ENCODE assay signal across 8 mouse cellular contexts in genomic region chr2:77171444-77172240, GRCm38 (mm10). TPM values are rescaled to one million over a fixed set of nuclear protein-coding genes. Genes with fewer than 3 reads are reported as not detected.
DNase-seq lines count a peak whose midpoint lies in the region; ATAC-seq and TF ChIP-seq lines count a peak whose summit lies in the region.

No protein-coding gene starts in this region.

- H3K9me3 ChIP-seq in ES-E14 (ENCODE audit: control insufficient read depth, insufficient read depth, low read depth, low read length): no peaks in the 10 kb centered on the region
- H3K9me3 ChIP-seq in heart, embryonic 11.5 days (replicated peaks; ENCODE audit: control insufficient read depth, low read length): no peaks in the 10 kb centered on the region
- no peaks in the 10 kb centered on the region for H3K9me3 ChIP-seq in kidney, embryonic 14.5 days (ENCODE audit: control insufficient read depth, low read length)
- no peaks in the 10 kb centered on the region for H3K9me3 ChIP-seq in liver, embryonic 12.5 days (replicated peaks)
- no peaks in the 10 kb centered on the region for H3K9me3 ChIP-seq in neural tube, embryonic 11.5 days (ENCODE audit: control insufficient read depth, low read length)

- no peak overlapping the region for H3K9ac ChIP-seq in ES-E14 (ENCODE audit: insufficient read depth, low read depth, low read length, poor library complexity, severe bottlenecking)
- peak overlapping the region; percentile 67 for H3K9ac ChIP-seq in heart, embryonic 11.5 days (ENCODE audit: low read depth, low read length)
- peak overlapping the region; percentile 40; the same call in 1 of the 2 replicates for H3K9ac ChIP-seq in kidney, embryonic 14.5 days (ENCODE audit: low read depth, low read length)
- H3K9ac ChIP-seq in liver, embryonic 12.5 days: no peak overlapping the region
- H3K9ac ChIP-seq in neural tube, embryonic 11.5 days (ENCODE audit: low read length): no peak overlapping the region

- H3K27ac ChIP-seq in ES-E14 (ENCODE audit: insufficient read depth, low read depth, low read length, poor library complexity, severe bottlenecking): no peak overlapping the region
- peak overlapping the region; percentile 92 for H3K27ac ChIP-seq in heart, embryonic 11.5 days (ENCODE audit: low read depth, low read length)
- H3K27ac ChIP-seq in kidney, embryonic 14.5 days (ENCODE audit: low read depth, low read length): peak overlapping the region; percentile 80
- H3K27ac ChIP-seq in liver, embryonic 12.5 days: no peak overlapping the region
- no peak overlapping the region for H3K27ac ChIP-seq in neural tube, embryonic 11.5 days (ENCODE audit: low read depth, low read length)

- no peak for DNase-seq in ES-E14 (ENCODE audit: low read depth, low spot score)
- peak; percentile 53 for DNase-seq in embryo, embryonic 11 days
- DNase-seq in neural tube, embryonic 11.5 days (ENCODE audit: low spot score): peak; percentile 42
- no peak for DNase-seq in spleen, adult 18-20 months

- H3K36me3 ChIP-seq in ES-E14 (ENCODE audit: control insufficient read depth, insufficient read depth, low read length, poor library complexity, severe bottlenecking): no peaks in the 10 kb centered on the region
- H3K36me3 ChIP-seq in heart, embryonic 11.5 days (ENCODE audit: control insufficient read depth, insufficient read depth, low read length): no peaks in the 10 kb centered on the region; the same call in 1 of the 2 replicates
- no peaks in the 10 kb centered on the region for H3K36me3 ChIP-seq in kidney, embryonic 14.5 days (ENCODE audit: control insufficient read depth, insufficient read depth, low read length)
- H3K36me3 ChIP-seq in liver, embryonic 12.5 days: no peaks in the 10 kb centered on the region
- H3K36me3 ChIP-seq in neural tube, embryonic 11.5 days (ENCODE audit: control insufficient read depth, insufficient read depth, low read length): no peaks in the 10 kb centered on the region

- in situ Hi-C loops in ES-E14 (cut with MboI; ENCODE audit: low sequenced_read_pairs in 2 of 2, unreplicated experiment in 2 of 2): no loop called here

- peak; percentile 40; the same call in 1 of the 2 replicates for ATAC-seq in heart, embryonic 11.5 days (replicated peaks; ENCODE audit: insufficient number of reproducible peaks, low FRiP score, low TSS enrichment)
- ATAC-seq in kidney, embryonic 14.5 days (ENCODE audit: low FRiP score, low TSS enrichment): peak; percentile 76
- ATAC-seq in liver, embryonic 12.5 days: no peak
- no peak for ATAC-seq in neural tube, embryonic 11.5 days (ENCODE audit: insufficient read depth, low FRiP score, low TSS enrichment)
- ATAC-seq in monocyte, adult 5-6 weeks (replicated peaks; ENCODE audit: insufficient number of reproducible peaks, low FRiP score, low TSS enrichment, poor library complexity, severe bottlenecking): no peak

- 17% methylated on average over 23 of the region's 23 CpGs for WGBS in heart, embryonic 11.5 days (ENCODE audit: insufficient replicate concordance)
- 25% methylated on average over 23 of the region's 23 CpGs for WGBS in kidney, embryonic 14.5 days
- 44% methylated on average over 23 of the region's 23 CpGs for WGBS in liver, embryonic 12.5 days (ENCODE audit: insufficient replicate concordance)
- WGBS in neural tube, embryonic 11.5 days: 55% methylated on average over 23 of the region's 23 CpGs

- peak overlapping the region; percentile 77 for H3K4me2 ChIP-seq in heart, embryonic 11.5 days
- peak overlapping the region; percentile 84 for H3K4me2 ChIP-seq in kidney, embryonic 14.5 days (replicated peaks; ENCODE audit: low read depth, low read length)
- H3K4me2 ChIP-seq in liver, embryonic 12.5 days: peak overlapping the region; percentile 83
- H3K4me2 ChIP-seq in neural tube, embryonic 11.5 days (ENCODE audit: low read depth): no peak overlapping the region

- peaks cover 12 to 14% of the 10 kb centered on the region in 2 experiments for H3K4me1 ChIP-seq in ES-E14 (ENCODE audit: control insufficient read depth in 2 of 2, insufficient read depth in 2 of 2, low read length in 2 of 2, poor library complexity in 1 of 2)
- peaks cover 50% of the 10 kb centered on the region for H3K4me1 ChIP-seq in heart, embryonic 11.5 days (ENCODE audit: control insufficient read depth, insufficient read depth, low read length)
- peaks cover 22% of the 10 kb centered on the region for H3K4me1 ChIP-seq in kidney, embryonic 14.5 days (ENCODE audit: control insufficient read depth, insufficient read depth, low read length)
- peaks cover 43% of the 10 kb centered on the region for H3K4me1 ChIP-seq in liver, embryonic 12.5 days
- peaks cover 4% of the 10 kb centered on the region; the same call in 1 of the 2 replicates for H3K4me1 ChIP-seq in neural tube, embryonic 11.5 days (ENCODE audit: control insufficient read depth, insufficient read depth, low read length)

- H3K4me3 ChIP-seq in ES-E14 (ENCODE audit: insufficient read depth in 1 of 2, low read depth in 1 of 2, low read length in 2 of 2, poor library complexity in 1 of 2, severe bottlenecking in 1 of 2): peak overlapping the region; percentile 3 to 53; a peak in 3 of 4 replicates
- peak overlapping the region; percentile 0; the same call in 1 of the 2 replicates for H3K4me3 ChIP-seq in heart, embryonic 11.5 days (ENCODE audit: low read depth, low read length)
- H3K4me3 ChIP-seq in kidney, embryonic 14.5 days (ENCODE audit: low read length): peak overlapping the region; percentile 10; the same call in 1 of the 2 replicates
- H3K4me3 ChIP-seq in liver, embryonic 12.5 days: peak overlapping the region; percentile 10; the same call in 1 of the 2 replicates
- no peak overlapping the region for H3K4me3 ChIP-seq in neural tube, embryonic 11.5 days (ENCODE audit: low read depth, low read length)

- H3K27me3 ChIP-seq in heart, embryonic 11.5 days (ENCODE audit: control insufficient read depth, insufficient read depth, low read length): no peaks in the 10 kb centered on the region
- H3K27me3 ChIP-seq in kidney, embryonic 14.5 days (ENCODE audit: control insufficient read depth, insufficient read depth, low read length): no peaks in the 10 kb centered on the region
- H3K27me3 ChIP-seq in liver, embryonic 12.5 days (replicated peaks): peaks cover 9% of the 10 kb centered on the region; the same call in 1 of the 2 replicates
- no peaks in the 10 kb centered on the region for H3K27me3 ChIP-seq in neural tube, embryonic 11.5 days (ENCODE audit: control insufficient read depth, insufficient read depth, low read length)

TF ChIP-seq in ES-E14, 5 proteins besides CTCF, POLR2A, EP300 and RAD21:
- TF ChIP-seq CHD2 (IDR thresholded peaks at IDR 0.05; ENCODE audit: low read depth, low read length): no peak
- TF ChIP-seq MAFK (IDR thresholded peaks at IDR 0.05; ENCODE audit: insufficient read depth, low read depth, low read length): no peak
- TF ChIP-seq HCFC1 (IDR thresholded peaks at IDR 0.05; ENCODE audit: borderline replicate concordance, insufficient read depth, low read length): no peak
- TF ChIP-seq ZC3H11A (IDR thresholded peaks at IDR 0.05; ENCODE audit: borderline replicate concordance, low read depth, low read length): no peak
- TF ChIP-seq ZNF384 (IDR thresholded peaks at IDR 0.05; ENCODE audit: low read depth, low read length): no peak
TF ChIP-seq in ES-E14: peak in this region for 0.

RNA-seq across cellular contexts. Expression of gene Ccdc141, which starts 1.2 kb away (rescaled TPM):
- total RNA-seq in ES-E14 (2012; rRNA removed): 2.2 and 3.3 TPM in 2 replicates
- 163 and 234 TPM in 2 replicates for polyA plus RNA-seq in heart, embryonic 11.5 days (2014; fragmentation: Nextera tagmentation; extraction: Ambion mirVana)
- 5.6 and 13.6 TPM in 2 replicates for polyA plus RNA-seq in kidney, embryonic 14.5 days (2014; fragmentation: Nextera tagmentation; extraction: Ambion mirVana)
- polyA plus RNA-seq in liver, embryonic 12.5 days (2016; fragmentation: Nextera tagmentation; extraction: Ambion mirVana): 1.9 and 2.9 TPM in 2 replicates
- 5.3 and 6.4 TPM in 2 replicates for polyA plus RNA-seq in neural tube, embryonic 11.5 days (2014; fragmentation: Nextera tagmentation; extraction: Ambion mirVana)
- 0.39 TPM in 1 of 3 replicates, not detected in the others for total RNA-seq in monocyte, adult 5-6 weeks (2017)

Comparison
In these comparisons a context has a peak if more than half of its experiments do, and no peak if none do; other contexts are left out.
1. DNase-seq: peak in embryo, embryonic 11 days (single experiment) and neural tube, embryonic 11.5 days (single experiment); none in ES-E14 (single experiment) and spleen, adult 18-20 months (0 of 2).
2. H3K27ac ChIP-seq: peak in heart, embryonic 11.5 days (single experiment) and kidney, embryonic 14.5 days (single experiment); none in ES-E14 (single experiment), liver, embryonic 12.5 days (single experiment) and neural tube, embryonic 11.5 days (single experiment).
3. H3K9ac ChIP-seq: peak in heart, embryonic 11.5 days (single experiment) and kidney, embryonic 14.5 days (single experiment); none in ES-E14 (single experiment), liver, embryonic 12.5 days (single experiment) and neural tube, embryonic 11.5 days (single experiment).
4. ATAC-seq: peak in heart, embryonic 11.5 days (single experiment) and kidney, embryonic 14.5 days (single experiment); none in liver, embryonic 12.5 days (single experiment), neural tube, embryonic 11.5 days (single experiment) and monocyte, adult 5-6 weeks (single experiment).
5. RNA of gene Ccdc141, which starts 1.2 kb away (polyA plus RNA-seq): 163 to 234 TPM in heart, embryonic 11.5 days; 5.6 to 13.6 TPM in kidney, embryonic 14.5 days, 5.3 to 6.4 TPM in neural tube, embryonic 11.5 days and 1.9 to 2.9 TPM in liver, embryonic 12.5 days; every median in the first group is over 10 times any median in the second.